Mouse (Mus musculus) lung, postnatal 4 days (tissue): ENCODE data around the gene Gm42906.

ENCODE experiments used
- DNase-seq, 2 experiments: peaks; one replicate each; pipeline ENCODE4 v3.0.0; 2021

The Gm42906 gene

GRCm38 (mm10) chr5:151020031-151020820 is 407.7 kb downstream of the Gm42906 start:
- DNase-seq, result no peak

GRCm38 (mm10) chr5:151018959-151019358 is 409.0 kb downstream of the Gm42906 start:
- no peak for DNase-seq

- no peak for DNase-seq
These were observed 409.5 kb downstream of the Gm42906 start for GRCm38 (mm10) chr5:151018450-151018849.
